Mouse (Mus musculus): ENCODE measurements at regions not wholly inside any gene's neighbourhood (a gene's known extent, or its start where the extent isn't known, plus 50 kb on each side); places are given as distances from the start of the nearest gene placed in this dataset.

DNA sequence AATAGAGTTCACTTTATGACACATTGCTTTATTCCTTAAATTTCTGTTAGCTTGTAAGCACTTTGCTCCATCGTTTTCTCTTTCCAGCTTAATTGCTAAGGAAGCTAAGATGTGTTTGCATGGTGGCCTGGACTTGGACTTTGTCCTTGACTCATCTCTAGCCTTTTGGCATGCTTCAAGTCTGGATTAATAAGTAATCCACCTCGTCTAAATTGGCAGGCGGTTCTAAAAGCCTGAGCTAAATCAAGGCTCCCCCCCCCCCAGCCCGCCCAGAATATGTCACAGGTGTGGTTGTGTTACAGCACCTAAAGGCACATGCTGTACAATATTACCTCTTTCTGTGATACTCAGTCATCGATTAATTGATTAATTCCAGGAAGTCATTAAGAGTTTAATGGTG is 94.7 kb upstream of the Slc13a1 start:
- no peak for TF ChIP-seq CTCF (IDR thresholded peaks at IDR 0.05)
- no peak for TF ChIP-seq POLR2A (IDR thresholded peaks at IDR 0.05; ENCODE audit: insufficient read depth, low read depth, low read length)
